Mouse (Mus musculus) forebrain, postnatal 0 days (tissue): ENCODE results near the gene Pheta1. TPM values are rescaled to one million over a fixed set of nuclear protein-coding genes. Genes with fewer than 3 reads are reported as not detected.
"Not testable (repeated sequence)": the region's sequence is repeated elsewhere in the genome, so short reads cannot be mapped to it uniquely, and the experiment has no call there.

ENCODE experiments used
- ATAC-seq: fragments of 200-750 bp; cut with Nextera tagmentation; 2 replicates; pipeline ENCODE4 v1.8.0; 2017; ENCODE audit warnings: mild to moderate bottlenecking, moderate library complexity
- DNase-seq: peaks from one replicate; pipeline ENCODE4 v3.0.0-alpha.2; 2015
- H3K27ac ChIP-seq: fragments of 300-500 bp; sonication (generic); 2 replicates; pipeline ENCODE4 v1.5.1; 2014; ENCODE audit warnings: low read depth, mild to moderate bottlenecking, antibody characterized with exemption, low read length, moderate library complexity, mixed read lengths
- H3K27me3 ChIP-seq: fragments of 300-500 bp; sonication (generic); 2 replicates; pipeline ENCODE4 v1.6.1; 2014; ENCODE audit warnings: mild to moderate bottlenecking, low read length, mixed read lengths; ENCODE audit not compliant: insufficient read depth
- H3K36me3 ChIP-seq: fragments of 300-500 bp; sonication (generic); 2 replicates; pipeline ENCODE4 v1.6.1; 2014; ENCODE audit warnings: mild to moderate bottlenecking, moderate library complexity; ENCODE audit not compliant: insufficient read depth
- H3K4me1 ChIP-seq: fragments of 300-500 bp; sonication (generic); 2 replicates; pipeline ENCODE4 v1.6.1; 2014; ENCODE audit warnings: antibody characterized with exemption; ENCODE audit not compliant: insufficient read depth
- H3K4me2 ChIP-seq: fragments of 300-500 bp; sonication (generic); 2 replicates; pipeline ENCODE4 v1.6.1; 2014; ENCODE audit warnings: low read depth, mild to moderate bottlenecking, moderate library complexity
- H3K4me3 ChIP-seq: fragments of 300-500 bp; sonication (generic); 2 replicates; pipeline ENCODE4 v1.5.1; 2014; ENCODE audit warnings: low read depth, low read length, mixed read lengths
- H3K9ac ChIP-seq: fragments of 300-500 bp; sonication (generic); 2 replicates; pipeline ENCODE4 v1.6.1; 2014; ENCODE audit warnings: mild to moderate bottlenecking
- H3K9me3 ChIP-seq: fragments of 300-500 bp; sonication (generic); 2 replicates; pipeline ENCODE4 v1.6.1; 2016; ENCODE audit warnings: low read length
- CTCF ChIP-seq: sonication (generic); IDR thresholded peaks from 2 replicates; pipeline ENCODE4 v1.5.1; 2016; ENCODE audit warnings: antibody characterized with exemption, control low read depth, low read depth
- WGBS: fragments of 180-500 bp; shearing (Covaris S2); extraction: QIAGEN DNeasy Blood & Tissue Kit; methylation state at CpG from one replicate; pipeline ENCODE4 v1.1.7; 2014; 5-methylcytosine and 5-hydroxymethylcytosine counted together
- polyA plus RNA-seq: library from polyadenylated mRNA; unstranded; fragments of >200 nt; fragmentation: Nextera tagmentation; extraction: Ambion mirVana; gene quantifications from 2 replicates; pipeline ENCODE4 v1.2.1, GENCODE M21; 2015
- total RNA-seq: library from RNA; depleted of rRNA; stranded (reverse); fragments of >200 nt; gene quantifications from 2 replicates; pipeline ENCODE4 v1.2.3, GENCODE M21; 2014

Gene Pheta1
- total and polyA plus RNA-seq, 2 experiments from 2014 or later, result 36.3 to 49.7 TPM

DNA sequence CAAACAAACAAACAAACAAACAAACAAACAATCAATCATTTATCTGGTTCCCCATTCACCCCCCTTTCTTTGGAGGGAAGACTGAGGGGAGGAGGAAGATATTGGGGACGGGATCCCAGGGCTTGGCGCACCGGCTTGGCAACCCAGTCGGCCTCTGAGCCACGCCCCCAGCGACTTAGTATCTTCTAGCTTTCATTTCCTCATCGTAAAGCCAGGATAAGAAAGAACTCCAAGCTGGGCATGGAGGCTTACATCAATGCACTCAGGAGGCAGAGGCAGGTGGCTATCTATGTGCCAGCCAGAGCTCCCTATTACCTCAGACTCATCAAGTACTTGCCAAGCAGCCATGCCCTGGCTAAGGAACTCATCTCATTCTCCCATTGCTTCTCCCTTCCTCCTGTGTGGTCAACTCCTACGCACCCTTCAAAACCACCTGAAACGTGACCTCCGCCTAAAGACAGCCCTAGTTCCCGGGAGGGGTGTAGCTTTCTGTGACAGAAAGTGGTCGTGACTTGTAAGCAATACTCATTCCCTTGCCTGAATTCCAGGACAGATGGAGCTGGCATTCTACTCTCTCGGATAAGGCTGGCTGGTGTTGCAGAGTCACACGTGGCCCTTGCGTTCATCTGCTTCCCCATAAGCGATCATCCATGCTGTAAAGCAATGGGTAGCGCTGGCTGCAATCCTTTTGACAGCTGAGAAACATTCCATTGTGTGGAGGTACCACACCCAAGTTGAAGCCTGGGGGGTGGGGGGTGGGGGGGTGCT is 5.5 kb upstream of the Pheta1 start:
- ATAC-seq (0 out of 2 replicates have a peak, but pooled peaks have one; percentile 34), DNase-seq (peak; percentile 62)
- WGBS, result 9% methylated on average over 17 of the region's 17 CpGs

DNA sequence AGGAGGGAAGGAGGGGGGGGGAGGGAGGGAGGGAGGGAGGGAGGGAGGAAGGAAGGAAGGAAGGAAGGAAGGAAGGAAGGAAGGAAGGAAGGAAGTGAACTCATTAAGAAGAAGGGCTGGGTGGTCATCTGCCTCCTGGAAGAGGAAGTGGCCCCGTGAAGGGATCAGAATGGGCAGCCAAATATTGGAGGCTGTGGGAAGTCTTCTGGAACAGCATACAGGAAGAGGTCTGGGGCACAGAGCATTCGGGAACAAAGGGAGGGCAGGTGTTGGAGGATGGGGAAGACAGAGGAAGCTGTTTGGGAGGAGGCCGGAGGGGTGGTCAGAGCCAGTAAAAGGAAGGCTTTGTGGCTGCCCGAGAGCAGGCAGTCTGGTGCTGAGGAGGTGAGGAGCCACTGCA is 3.4 kb upstream of the Pheta1 start:
- no peak overlapping the region for H3K9ac ChIP-seq
- no peaks in the 10 kb centered on the region; the same call in 1 of the 2 replicates for H3K27me3 ChIP-seq
- no peak overlapping the region for H3K4me2 ChIP-seq
- DNase-seq (no peak), ATAC-seq (no peak)
- 36% methylated on average over 4 of the region's 4 CpGs for WGBS
- H3K4me1 ChIP-seq, result peaks cover 9% of the 10 kb centered on the region; the same call in 1 of the 2 replicates
- no peak overlapping the region for H3K27ac ChIP-seq
- no peak for TF ChIP-seq CTCF
- no peaks in the 10 kb centered on the region for H3K36me3 ChIP-seq
- H3K4me3 ChIP-seq, result no peak overlapping the region
- no peaks in the 10 kb centered on the region for H3K9me3 ChIP-seq

More for the DNA sequence above, 5.5 kb upstream of the Pheta1 start:
- peaks cover 2% of the 10 kb centered on the region; the same call in 1 of the 2 replicates for H3K4me1 ChIP-seq
- no peaks in the 10 kb centered on the region for H3K36me3 ChIP-seq
- no peak overlapping the region for H3K27ac ChIP-seq
- no peak for TF ChIP-seq CTCF
- H3K4me3 ChIP-seq, result peak overlapping the region; percentile 44
- no peak overlapping the region for H3K9ac ChIP-seq
- no peaks in the 10 kb centered on the region; the same call in 1 of the 2 replicates for H3K27me3 ChIP-seq
- peak overlapping the region; percentile 79 for H3K4me2 ChIP-seq
- H3K9me3 ChIP-seq, result no peaks in the 10 kb centered on the region

DNA sequence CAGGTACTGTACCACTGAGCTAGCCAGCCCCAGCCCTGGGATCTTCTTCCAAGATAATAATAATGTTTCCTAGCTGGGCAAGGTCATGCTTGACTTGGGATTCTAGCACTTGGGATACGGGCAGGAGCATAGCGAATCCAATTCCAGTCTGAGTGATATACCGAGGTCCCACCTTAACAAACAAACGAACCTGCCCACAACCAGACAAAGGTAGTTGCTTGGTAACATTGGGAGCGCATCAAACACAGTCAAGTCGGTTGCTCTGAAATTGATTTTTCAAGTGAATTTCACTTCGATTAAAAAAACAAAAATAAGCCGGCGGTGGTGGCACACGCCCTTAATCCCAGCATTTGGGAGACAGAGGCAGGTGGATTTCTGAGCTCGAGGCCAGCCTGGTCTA is 2.5 kb upstream of the Pheta1 start:
- H3K27me3 ChIP-seq, result no peaks in the 10 kb centered on the region; the same call in 1 of the 2 replicates
- no peak for TF ChIP-seq CTCF
- H3K27ac ChIP-seq, result no peak overlapping the region
- H3K36me3 ChIP-seq, result 0 out of 2 replicates have a peak, but pooled peaks cover 3% of the 10 kb centered on the region
- no peak for ATAC-seq
- H3K4me1 ChIP-seq, result peaks cover 13% of the 10 kb centered on the region
- H3K4me3 ChIP-seq, result no peak overlapping the region
- no peak overlapping the region for H3K4me2 ChIP-seq
- H3K9me3 ChIP-seq, result no peaks in the 10 kb centered on the region
- DNase-seq, result no peak
- no peak overlapping the region for H3K9ac ChIP-seq
- WGBS, result 88% methylated on average over 11 of the region's 11 CpGs

DNA sequence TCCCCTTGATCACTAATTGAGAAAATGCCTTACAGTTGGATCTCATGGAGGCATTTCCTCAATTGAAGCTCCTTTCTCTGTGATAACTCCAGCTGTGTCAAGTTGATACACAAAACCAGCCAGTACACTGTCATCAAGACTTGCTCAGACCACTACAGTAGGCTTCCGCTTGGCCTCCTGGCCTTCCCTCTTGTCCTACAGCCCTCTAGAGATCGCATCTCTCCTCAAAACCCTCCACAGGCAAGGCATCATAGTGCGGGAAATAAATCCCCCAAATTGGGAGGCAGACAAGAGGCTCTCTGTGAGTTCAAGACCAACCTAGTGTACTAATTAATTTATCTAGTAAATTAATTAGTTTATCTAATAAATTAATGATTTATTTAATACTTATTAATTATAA is 1.5 kb upstream of the Pheta1 start:
- 78% methylated on average over 3 of the region's 3 CpGs for WGBS
- H3K27ac ChIP-seq, H3K4me2 ChIP-seq, DNase-seq, H3K9ac ChIP-seq, ATAC-seq, H3K4me3 ChIP-seq, H3K9me3 ChIP-seq, H3K36me3 ChIP-seq, H3K27me3 ChIP-seq: not testable (repeated sequence)
- H3K4me1 ChIP-seq, result peaks cover 13% of the 10 kb centered on the region

DNA sequence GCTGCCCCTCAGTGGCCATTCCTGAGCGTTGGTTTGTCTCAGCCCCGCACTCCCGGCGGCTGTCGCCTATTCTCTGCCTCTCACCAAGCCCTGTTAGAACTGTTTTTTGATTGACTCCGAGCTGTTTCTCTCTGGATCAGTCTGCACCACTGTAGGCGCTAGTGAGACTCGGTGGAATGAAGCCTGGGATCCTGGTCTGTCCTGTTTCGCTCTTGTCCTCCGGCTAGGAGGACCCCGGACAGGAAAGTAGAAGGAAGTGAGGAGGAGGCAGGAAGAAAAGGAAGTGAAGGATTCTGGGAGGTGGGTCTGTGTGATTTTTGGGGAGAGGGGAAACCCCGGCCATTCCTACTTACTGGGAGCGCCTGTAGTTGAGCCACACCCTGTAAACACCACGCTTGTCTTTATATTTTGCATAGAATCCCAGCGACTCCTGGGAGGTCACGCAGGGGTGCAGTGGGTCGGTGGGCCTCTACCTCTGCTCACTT is 707 bp upstream of the Pheta1 start:
- H3K4me2 ChIP-seq, result peak overlapping the region; percentile 68
- H3K27me3 ChIP-seq, result no peaks in the 10 kb centered on the region; the same call in 1 of the 2 replicates
- under 1% methylated on average over 17 of the region's 17 CpGs for WGBS
- peaks cover 15% of the 10 kb centered on the region for H3K36me3 ChIP-seq
- H3K4me1 ChIP-seq, result peaks cover 13% of the 10 kb centered on the region
- peak overlapping the region; percentile 67 for H3K27ac ChIP-seq
- H3K4me3 ChIP-seq, result peak overlapping the region; percentile 84
- H3K9ac ChIP-seq, result peak overlapping the region; percentile 75
- DNase-seq, result peak; percentile 65
- no peaks in the 10 kb centered on the region for H3K9me3 ChIP-seq
- TF ChIP-seq CTCF, result peak; percentile 54
- peak; percentile 10; the same call in 1 of the 2 replicates for ATAC-seq

DNA sequence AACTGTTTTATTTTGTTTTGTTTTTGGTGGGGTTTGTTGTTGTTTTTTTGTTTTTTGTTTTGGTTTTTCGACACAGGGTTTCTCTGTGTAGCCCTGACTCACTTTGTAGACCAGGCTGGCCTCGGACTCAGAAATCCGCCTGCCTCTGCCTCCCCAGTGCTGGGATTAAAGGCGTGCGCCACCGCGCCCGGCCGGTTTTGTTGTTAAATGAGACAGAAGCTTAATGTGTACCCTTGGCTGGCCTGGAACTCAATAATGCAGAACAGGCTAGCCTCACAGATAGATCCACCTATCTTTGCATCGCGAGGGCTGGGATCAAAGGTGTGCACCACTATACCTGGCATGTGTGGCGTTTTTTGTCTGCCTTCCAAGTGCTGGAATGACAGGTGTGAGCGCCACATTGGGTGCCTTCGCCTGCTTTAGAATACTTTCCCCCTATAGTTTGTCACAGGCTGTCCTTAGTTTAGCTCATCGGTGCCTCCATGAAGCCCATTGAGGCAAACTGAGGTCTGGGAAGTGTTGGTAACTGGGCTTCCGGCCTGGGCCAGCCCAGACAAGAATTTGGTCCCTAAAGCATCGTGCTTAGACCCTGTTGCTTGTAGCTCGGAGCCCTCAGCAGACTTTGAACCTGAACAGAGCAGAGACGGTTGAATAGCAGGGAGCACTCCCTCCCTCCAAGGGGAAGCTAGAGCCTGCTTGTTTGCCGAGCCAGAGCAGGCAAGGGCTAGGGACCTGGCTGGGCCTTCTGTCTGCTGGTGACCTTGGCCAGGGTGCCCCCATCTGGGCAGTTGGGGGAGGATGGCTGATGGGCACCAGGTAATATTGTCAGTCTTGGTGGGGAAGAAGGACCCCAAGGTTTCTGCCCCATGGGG is 930 bp downstream of the Pheta1 start:
- Histone ChIP-seq H3K4me3 (peak overlapping the region; percentile 84), H3K4me2 (peak overlapping the region; percentile 68), H3K9ac (peak overlapping the region; percentile 75), H3K27ac (no peak overlapping the region), H3K36me3 (peaks cover 29% of the 10 kb centered on the region), H3K27me3 (no peaks in the 10 kb centered on the region; the same call in 1 of the 2 replicates), H3K9me3 (no peaks in the 10 kb centered on the region), H3K4me1 (peaks cover 13% of the 10 kb centered on the region)
- 36% methylated on average over 20 of the region's 20 CpGs for WGBS
- ATAC-seq (no peak), DNase-seq (no peak)
- no peak for TF ChIP-seq CTCF
